Mouse (Mus musculus): ENCODE measurements around the gene Hsd17b1. TPM values are rescaled to one million over a fixed set of nuclear protein-coding genes. Genes with fewer than 3 reads are reported as not detected.

Hsd17b1 gene
- under 1 TPM; 0.43 to 0.79 TPM for total RNA-seq (2021)

DNA sequence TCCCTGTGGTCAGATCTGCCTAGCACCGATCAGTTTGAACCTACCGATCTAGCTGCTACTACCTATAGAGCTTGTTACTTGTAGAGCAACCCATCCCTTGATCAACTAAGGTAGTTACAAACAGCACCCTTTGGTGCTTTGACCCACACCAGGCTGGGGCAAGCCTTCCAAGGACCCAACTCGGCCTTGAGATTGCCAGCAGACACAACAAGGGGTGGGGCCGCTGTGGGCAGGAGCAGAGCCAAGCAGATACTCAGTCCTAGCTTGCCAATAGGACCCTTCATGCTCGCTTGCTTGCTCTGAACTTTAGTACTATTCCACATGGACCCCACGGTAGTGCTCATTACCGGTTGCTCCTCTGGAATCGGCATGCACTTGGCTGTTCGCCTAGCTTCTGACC is at the start of gene Hsd17b1:
Hsd17b1 (plus strand) TSS at position 291 of the 400 bp plus-strand sequence.
- no peak for DNase-seq (ENCODE audit: extremely low spot score in 1 of 2, low spot score in 2 of 2)
- intact Hi-C loops (cut with DNase I) = no loop called here

DNA sequence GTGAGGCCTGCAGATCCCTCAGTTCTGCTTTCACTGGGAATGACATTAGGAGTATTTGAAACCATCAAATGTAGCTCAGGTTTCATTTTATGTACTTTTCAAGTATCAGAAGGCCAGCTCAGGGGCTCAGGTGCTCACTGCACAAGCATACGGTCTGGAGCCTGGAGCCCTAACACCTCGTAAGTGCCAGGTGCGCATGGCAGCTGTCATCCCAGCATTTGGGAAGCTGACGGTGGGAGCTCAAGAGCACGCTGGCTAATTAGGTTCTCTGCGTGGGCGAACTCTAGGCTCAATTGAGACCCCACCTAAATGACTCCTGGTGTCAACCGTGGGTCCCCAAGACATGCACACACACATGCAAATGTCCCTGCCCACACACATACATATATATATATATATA is 48.9 kb upstream of the Hsd17b1 start:
- no peak for DNase-seq (ENCODE audit: extremely low spot score in 1 of 2, low spot score in 2 of 2)
- intact Hi-C loops (cut with DNase I) = no loop called here

DNA sequence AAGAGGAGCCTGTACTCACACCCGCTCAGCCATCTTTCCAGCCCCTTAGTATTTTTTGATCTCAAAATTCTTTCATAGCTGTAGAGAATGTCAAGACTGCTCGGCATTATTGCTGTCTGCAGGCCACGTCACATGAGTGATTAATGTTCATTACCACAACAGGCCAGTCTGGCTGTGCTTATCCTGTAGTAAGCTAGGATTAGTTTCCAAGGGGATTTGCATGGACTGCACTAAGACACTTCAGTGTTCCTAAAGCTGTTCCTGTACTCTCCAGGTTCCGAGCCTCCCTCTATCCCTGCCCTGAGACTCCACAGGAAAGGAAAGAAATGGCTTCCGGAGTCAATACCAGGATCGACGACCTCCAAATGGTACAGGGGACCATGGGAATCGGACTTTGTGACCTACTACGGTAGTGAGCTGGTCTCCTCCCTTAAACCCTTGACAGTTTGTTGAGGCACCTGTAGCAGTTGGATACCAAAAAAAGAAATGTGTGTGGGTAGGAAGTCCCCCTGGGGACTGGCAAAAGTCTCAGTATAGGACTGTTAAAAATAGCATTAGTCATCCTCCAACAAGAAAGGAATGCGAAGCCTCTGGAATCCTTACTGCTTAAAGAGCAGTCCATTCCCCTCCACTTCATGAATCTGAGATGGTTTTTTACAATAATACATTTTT is 47.9 kb upstream of the Hsd17b1 start:
- no peak for DNase-seq (ENCODE audit: extremely low spot score in 1 of 2, low spot score in 2 of 2)
- intact Hi-C loops (cut with DNase I) = no loop called here

DNA sequence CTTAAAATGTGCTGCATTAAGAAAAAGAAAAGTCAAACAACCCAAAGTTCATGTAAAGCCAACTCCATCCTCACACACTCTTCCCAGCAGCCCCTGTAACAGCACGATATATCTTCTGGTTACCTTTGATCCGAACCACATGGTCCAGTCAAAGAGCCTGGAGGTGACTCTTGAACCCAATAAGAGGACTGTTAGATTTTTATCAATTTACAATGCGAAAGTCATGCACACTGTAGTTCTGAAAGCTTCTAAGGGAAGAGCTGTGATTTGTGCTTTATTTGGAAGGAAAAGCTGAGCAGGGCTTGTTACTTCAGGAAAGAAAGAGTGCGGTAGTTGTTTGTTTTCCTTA is 47.4 kb upstream of the Hsd17b1 start:
- intact Hi-C loops (cut with DNase I) = no loop called here
- no peak for DNase-seq (ENCODE audit: extremely low spot score in 1 of 2, low spot score in 2 of 2)

DNA sequence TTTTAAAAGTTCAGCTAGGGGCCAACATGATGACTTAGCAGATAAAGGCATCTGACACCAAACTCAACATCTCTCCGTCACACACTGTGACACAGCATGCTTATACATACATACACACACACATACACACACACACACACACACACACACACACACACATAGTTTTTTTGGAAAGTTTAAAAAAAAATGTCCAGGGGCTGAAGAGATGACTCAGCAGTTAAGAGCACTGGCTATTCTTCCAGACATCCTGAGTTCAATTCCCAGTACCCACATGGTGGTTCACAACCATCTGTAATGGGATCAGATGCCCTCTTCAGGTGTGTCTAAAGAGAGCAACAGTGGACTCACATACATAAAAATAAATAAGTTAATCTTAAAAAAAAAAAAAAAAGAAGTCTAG is 46.7 kb upstream of the Hsd17b1 start:
- DNase-seq (ENCODE audit: extremely low spot score in 1 of 2, low spot score in 2 of 2) = no peak
- intact Hi-C loops (cut with DNase I) = no loop called here

DNA sequence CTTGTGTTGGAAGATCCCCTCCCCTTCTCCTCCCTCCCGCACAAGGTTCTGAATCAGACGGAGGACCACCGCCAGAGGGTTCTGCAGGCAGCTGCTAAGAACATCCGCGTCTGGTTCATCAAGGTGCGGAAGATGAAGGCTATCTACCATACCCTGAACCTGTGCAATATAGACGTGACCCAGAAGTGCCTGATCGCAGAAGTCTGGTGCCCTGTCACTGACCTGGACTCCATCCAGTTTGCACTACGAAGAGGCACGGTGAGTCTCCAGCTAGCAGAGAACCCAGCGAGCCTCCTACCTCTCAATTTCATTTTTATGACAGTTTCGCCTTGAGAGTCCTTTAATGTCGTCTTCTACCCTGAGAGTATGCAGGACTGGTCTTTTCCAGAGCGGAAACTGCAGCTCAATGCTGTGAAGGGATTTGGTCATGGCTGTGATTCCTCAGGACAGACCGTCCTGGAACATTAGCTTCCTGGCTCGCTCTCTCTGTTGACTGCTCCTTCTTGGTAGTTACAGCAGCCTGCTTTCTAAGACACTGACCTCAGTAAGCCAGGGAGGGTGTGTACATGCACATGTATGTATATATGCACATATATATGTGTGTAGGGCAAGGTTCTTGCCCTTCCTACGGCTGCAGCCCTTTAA is 44.2 kb upstream of the Hsd17b1 start:
- intact Hi-C loops (cut with DNase I) = no loop called here

DNA sequence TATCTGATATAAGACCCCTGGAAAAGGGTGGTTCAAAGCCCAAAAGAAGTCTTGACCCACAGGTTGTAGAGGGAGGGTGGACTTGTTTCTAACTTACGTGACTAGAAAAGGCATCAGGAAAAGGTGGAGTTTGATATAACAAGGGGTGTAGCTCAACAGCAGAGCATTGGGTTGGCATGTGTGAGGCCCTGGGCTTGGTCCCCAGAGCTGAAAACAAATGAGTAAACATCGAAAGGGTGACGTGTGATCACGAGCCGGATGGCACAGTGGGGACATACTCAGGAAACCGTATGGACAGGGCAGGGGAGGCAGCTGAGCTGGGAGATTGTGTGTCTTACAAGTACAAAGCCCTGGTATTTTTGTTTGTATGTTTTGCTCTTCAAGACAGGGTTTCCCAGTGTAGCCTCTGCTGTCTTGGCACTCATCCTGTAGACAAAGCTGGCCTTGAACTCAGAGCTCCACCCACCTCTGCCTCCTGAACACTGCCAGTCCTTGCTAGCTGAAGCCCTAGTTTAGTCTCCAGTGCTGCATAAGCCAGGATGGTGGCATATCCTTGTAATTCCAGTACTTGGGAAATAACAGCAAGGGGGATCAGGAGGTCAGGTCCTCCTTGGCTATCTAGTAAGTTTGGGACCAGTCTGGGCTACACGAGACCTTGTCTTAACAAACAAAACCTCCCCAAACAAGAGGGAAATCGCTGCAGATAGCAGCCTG is 43.4 kb upstream of the Hsd17b1 start:
- intact Hi-C loops (cut with DNase I) = no loop called here

More for the DNA sequence above, 44.2 kb upstream of the Hsd17b1 start:
- DNase-seq (ENCODE audit: extremely low spot score in 1 of 2, low spot score in 2 of 2) = no peak

DNA sequence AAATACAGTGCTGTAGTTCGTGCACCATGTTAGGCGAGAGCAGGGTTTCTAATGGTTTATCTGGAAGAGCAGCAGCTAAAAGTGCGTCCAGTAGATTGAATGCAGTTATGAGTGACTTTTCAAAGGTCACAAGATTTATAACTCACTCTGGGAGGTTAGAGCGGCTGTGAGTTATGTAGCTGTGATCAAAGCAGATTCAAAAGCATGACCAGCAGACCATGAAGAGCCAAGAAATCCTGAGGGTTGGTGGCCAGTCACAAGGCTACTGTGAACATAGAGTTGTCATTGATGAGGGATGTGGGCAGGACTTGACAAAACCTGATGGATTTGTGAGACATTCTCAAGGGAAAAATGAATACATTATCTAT is 42.9 kb upstream of the Hsd17b1 start:
- intact Hi-C loops (cut with DNase I) = no loop called here
- DNase-seq (ENCODE audit: extremely low spot score in 1 of 2, low spot score in 2 of 2) = no peak

More for the DNA sequence above, 43.4 kb upstream of the Hsd17b1 start:
- no peak for DNase-seq (ENCODE audit: extremely low spot score in 1 of 2, low spot score in 2 of 2)

DNA sequence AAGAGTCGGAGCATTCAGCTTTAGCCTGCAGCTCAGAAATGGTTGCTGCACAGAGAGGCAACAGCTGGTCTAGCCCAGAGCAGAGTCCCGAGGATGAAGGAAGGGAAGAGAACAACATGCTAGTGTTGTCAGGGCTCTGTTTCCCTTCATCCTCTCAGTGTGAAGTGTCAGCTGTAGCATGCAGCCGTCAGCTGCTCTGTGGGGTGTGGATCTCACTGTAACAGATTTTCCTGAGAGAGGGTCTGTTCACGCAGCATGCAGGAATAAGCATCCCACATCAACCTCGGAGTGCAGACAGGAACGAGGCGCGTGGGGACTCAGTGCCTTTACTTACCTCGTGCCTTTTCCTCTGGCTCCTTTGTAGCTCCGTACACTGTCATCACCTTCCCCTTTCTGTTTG is 40.4 kb upstream of the Hsd17b1 start:
- intact Hi-C loops (cut with DNase I) = no loop called here
- DNase-seq (ENCODE audit: extremely low spot score in 1 of 2, low spot score in 2 of 2) = no peak

DNA sequence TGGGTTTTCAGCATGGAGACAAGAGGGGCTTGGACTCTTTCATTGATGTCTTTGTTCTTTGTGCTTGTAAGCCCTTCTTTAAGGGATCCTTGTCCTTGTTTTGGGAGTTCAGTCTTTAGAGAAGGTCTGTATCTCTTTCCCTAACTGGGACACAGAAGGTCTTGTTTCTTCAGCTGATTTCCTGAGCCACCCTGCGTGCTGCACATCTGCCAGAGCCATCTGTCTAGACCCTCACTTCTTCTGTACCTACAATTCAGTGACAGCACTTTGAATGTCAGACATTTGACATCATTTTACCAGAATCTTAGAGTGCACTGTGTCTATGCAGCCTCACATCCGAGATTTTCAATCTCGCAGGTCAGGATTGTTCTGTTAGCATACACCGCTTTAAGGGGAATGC is 32.4 kb upstream of the Hsd17b1 start:
- intact Hi-C loops (cut with DNase I) = no loop called here

DNA sequence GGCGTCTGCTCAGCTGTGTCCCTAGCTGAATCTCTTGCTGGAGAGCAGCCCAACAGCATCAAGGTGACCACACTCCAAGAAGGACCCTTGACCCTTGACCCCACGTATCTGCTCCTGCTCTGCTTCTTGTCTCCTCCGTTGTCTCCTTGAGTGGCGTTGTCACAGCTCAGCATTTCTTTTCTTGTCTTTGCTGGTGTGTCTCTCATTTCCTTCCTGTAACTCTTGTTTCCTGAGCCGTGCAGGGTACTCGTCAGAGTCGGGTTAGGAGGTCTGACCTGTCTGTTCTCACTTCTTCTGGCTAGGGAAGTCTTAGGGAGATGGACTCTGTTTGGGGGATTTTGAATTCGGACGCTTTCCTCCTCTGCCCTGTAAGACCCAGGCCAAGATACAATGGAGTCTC is 31.8 kb upstream of the Hsd17b1 start:
- intact Hi-C loops (cut with DNase I) = no loop called here

More for the DNA sequence above, 32.4 kb upstream of the Hsd17b1 start:
- DNase-seq (ENCODE audit: extremely low spot score in 1 of 2, low spot score in 2 of 2) = no peak

DNA sequence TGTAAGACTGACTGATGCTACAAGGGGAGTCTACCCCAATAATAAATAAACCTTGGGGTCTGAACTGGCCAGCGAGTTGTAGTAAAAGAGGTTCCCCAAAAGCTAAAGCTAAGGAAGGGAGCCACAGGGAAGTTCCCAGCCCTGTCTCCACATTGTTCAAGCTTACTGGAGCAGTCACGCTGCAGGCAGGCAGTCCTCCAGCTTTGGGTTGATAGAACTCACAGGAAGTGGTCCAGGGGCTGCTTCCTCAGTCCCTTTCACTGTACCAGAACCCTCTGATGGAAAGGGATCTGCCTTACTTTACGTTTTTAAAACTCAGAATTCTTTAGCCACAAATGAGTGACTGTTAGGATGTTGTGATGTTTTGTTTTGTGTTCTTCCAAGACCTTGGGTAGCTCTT is 30.7 kb upstream of the Hsd17b1 start:
- no peak for DNase-seq (ENCODE audit: extremely low spot score in 1 of 2, low spot score in 2 of 2)
- intact Hi-C loops (cut with DNase I) = no loop called here

More for the DNA sequence above, 31.8 kb upstream of the Hsd17b1 start:
- no peak for DNase-seq (ENCODE audit: extremely low spot score in 1 of 2, low spot score in 2 of 2)

DNA sequence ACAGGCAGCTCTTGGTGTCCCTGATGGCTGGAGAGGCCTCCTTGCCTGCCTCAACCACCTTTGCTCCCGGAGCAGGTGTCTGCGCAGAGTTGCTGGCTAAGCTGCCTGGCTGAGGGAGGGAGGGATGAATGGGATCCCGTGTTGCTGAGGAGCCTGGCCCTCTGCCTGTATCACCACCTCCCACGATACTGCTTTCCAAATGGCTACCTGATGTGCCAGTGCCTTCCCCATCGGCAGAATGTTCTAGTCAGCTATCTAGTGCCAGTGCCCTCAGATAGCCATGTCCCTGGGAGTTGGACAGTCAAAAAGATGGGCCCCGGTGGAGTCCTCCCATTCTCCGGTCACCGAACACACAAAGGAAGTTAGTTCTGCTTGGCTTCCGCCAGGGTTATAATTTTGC is 27.9 kb upstream of the Hsd17b1 start:
- no peak for DNase-seq (ENCODE audit: extremely low spot score in 1 of 2, low spot score in 2 of 2)

DNA sequence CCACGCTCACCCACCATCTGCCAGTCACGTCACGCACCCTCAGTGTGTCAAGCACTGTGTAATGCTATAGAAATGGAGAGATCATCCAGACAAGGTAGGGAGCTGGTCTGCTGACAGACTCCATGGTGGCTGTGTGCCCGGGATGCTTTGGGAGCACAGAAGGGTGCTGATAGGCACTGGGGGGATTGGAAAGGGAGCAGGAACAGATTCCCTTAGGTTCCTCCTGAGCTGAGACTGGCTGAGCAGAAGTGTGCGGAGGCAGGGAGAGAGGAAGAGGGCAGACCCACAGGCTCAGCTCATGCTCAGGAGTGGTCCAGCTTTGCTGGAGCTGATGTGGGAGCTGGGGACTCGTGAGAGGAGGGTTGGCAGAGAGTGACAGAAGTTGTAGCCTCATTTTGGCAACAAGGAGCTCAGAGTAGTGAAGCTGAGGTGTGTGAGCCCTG is 27.1 kb upstream of the Hsd17b1 start:
- no peak for DNase-seq (ENCODE audit: extremely low spot score in 1 of 2, low spot score in 2 of 2)
- intact Hi-C loops (cut with DNase I) = loop anchor here (5.0 kb wide), 1 partner anchor 39 kb away; no protein-coding TSS in a partner anchor

More for the DNA sequence above, 27.9 kb upstream of the Hsd17b1 start:
- intact Hi-C loops (cut with DNase I) = loop anchor here (5.0 kb wide), 1 partner anchor 38 kb away; no protein-coding TSS in a partner anchor

DNA sequence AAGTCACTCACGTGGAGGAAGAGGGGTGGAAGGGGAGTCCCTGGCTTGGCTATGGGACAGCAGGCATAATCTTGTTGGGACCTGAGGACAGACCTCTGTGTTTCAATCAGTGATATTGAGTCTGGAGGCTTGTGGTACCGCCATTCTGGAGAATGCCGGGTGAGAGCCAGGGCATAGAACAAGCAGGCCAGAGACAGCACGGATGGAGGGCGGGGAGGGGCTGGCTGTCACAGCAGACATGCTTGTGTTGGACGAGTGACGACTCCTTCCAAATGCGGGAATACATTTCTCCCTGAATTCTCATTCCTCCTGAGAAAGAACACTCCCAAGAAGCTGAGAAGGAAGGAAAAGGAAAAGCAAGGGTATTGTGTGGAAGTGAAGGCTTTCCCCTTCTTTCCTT is 26.6 kb upstream of the Hsd17b1 start:
- no peak for DNase-seq (ENCODE audit: extremely low spot score in 1 of 2, low spot score in 2 of 2)
- intact Hi-C loops (cut with DNase I) = loop anchor here (5.0 kb wide), 1 partner anchor 39 kb away; no protein-coding TSS in a partner anchor

DNA sequence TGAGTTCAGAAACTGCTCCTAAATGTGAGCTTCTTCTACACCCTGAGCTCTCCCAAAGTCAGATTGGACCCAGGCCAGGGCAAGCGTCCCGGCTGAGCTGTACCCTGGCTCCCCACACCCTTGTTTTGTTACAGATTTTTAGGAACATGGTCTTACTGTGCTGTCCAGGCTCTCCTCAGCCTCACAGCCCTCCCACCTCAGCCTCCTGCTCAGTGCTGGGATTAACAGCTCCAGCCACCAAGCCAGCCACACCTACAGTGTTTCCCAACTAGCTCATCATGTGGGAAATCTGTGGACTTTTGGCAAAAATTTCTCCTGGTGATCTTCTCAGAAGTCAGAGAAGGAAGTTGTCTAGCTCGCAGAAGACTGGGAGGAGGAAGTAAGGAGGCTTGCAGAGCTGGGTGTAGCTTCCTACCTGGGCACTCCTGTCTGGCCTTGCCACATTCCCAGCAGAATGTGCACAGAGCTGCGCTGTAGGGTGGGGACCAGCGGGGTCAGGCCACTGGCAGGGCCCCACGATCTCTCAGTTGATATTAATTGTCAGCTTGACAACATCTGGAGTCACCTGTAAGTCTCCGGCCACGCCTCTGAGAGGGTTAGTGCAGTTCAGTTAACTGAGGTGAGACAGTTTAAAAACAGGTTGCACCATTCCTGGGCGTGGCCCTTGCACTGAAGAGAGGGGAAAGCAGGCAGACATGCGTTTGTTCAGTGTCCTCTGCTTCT is 25.3 kb upstream of the Hsd17b1 start:
- intact Hi-C loops (cut with DNase I) = loop anchor here (5.0 kb wide), 1 partner anchor 41 kb away; no protein-coding TSS in a partner anchor
- no peak for DNase-seq (ENCODE audit: extremely low spot score in 1 of 2, low spot score in 2 of 2)

DNA sequence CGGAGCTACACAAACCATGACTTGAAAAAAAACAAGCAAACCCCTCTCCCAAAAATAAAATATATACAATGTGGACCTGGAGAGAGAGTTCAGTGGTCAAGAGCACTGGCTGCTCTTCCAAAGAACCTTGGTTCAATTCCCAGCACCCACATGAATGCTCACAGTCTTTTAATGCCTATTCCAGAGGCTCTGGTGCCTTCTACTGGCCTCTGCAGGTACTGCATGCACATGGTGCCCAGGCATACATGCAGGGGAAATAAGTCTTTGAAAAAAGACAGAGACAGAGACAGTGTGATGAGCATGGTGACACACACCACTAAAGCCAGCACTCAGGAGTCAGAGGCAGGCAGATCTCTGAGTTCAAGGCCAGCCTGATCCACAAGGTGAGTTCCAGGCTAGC is 24.2 kb upstream of the Hsd17b1 start:
- intact Hi-C loops (cut with DNase I) = loop anchor here (5.0 kb wide), 1 partner anchor 42 kb away; no protein-coding TSS in a partner anchor
- DNase-seq (ENCODE audit: extremely low spot score in 1 of 2, low spot score in 2 of 2) = no peak

DNA sequence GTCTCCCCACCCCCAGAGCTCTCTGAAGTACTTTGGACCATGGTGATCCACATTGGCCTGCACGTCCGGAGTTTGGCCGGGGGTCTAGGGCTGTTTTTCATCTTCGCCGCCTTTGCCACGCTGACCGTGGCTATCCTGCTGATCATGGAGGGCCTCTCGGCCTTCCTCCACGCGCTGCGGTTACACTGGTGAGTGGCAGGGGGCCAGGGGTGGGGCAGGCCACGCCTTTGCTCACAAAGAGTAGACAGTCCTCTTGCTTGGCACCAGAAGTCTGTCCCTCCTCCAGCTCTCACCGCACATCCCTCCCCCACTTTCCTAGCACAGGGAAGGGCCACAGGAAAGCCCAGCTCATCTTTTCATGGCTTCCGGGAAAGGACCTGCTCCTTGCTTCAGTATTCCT is 22.8 kb upstream of the Hsd17b1 start:
- DNase-seq (ENCODE audit: extremely low spot score in 1 of 2, low spot score in 2 of 2) = no peak
- intact Hi-C loops (cut with DNase I) = no loop called here

DNA sequence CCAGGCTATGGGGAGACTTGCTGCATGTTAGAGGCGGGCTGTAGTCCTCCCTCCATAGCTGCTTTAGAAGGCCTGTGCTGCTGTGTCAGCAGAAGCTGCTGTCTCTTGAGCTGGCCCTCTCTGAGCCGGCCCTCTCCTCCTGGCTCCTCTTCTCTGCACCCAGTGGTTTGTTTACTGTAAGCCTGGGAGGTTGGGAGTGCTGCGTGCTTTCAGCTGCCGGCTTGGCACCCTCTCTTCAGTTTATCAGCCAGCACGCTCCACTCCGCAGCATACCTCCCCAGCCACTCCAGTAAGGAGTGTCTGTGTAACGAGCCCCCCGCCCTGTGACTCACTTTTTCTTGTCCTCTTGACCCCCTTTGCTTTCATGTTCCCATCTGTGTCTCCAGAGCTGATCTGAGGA is 21.3 kb upstream of the Hsd17b1 start:
- intact Hi-C loops (cut with DNase I) = no loop called here
- DNase-seq (ENCODE audit: extremely low spot score in 1 of 2, low spot score in 2 of 2) = no peak
